Mouse (Mus musculus) CH12.LX (cell line): ENCODE results near the gene Fam168b. TPM values are rescaled to one million over a fixed set of nuclear protein-coding genes. Genes with fewer than 3 reads are reported as not detected.

Experiments used
- DNase-seq: peaks from one replicate; pipeline ENCODE4 v3.0.0-alpha.2; 2013; ENCODE audit errors: extremely low read depth
- H3K27ac ChIP-seq: 2 replicates; pipeline ENCODE4 v1.5.1; 2012; ENCODE audit warnings: low read depth, mild to moderate bottlenecking, control low read depth, moderate library complexity; ENCODE audit not compliant: insufficient read depth
- H3K27me3 ChIP-seq: replicated peaks from 2 replicates; pipeline ENCODE3; 2012; ENCODE audit warnings: inconsistent platforms
- H3K36me3 ChIP-seq, 2 experiments: replicated peaks in 1 of 2; 2 replicates each; pipeline versions ENCODE3 to v1.6.1; 2012; ENCODE audit warnings: inconsistent platforms in 1 of 2, low read length in 1 of 2, mild to moderate bottlenecking in 1 of 2, mixed read lengths in 1 of 2, moderate library complexity in 1 of 2; ENCODE audit not compliant: control insufficient read depth in 1 of 2, insufficient read depth in 1 of 2
- H3K4me1 ChIP-seq, 2 experiments: 2 replicates each; pipeline ENCODE4 v1.6.1; 2012; ENCODE audit warnings: inconsistent platforms in 1 of 2, moderate library complexity in 1 of 2; ENCODE audit not compliant: insufficient read depth in 2 of 2, control insufficient read depth in 1 of 2
- H3K4me2 ChIP-seq: 2 replicates; pipeline ENCODE4 v1.6.1; 2012; ENCODE audit warnings: low read depth, mild to moderate bottlenecking, control low read depth; ENCODE audit not compliant: poor library complexity, insufficient read depth, severe bottlenecking
- H3K4me3 ChIP-seq, 3 experiments: fragments of 150-350 bp in 1 of 3; sonication (generic) in 1 of 3; replicated peaks in 1 of 3; 2 replicates each; pipeline versions ENCODE3 to v1.5.1; 2011 to 2012; ENCODE audit warnings: low read depth in 2 of 3, low read length in 2 of 3, mild to moderate bottlenecking in 2 of 3, moderate library complexity in 2 of 3, control low read depth in 1 of 3, improper control_type of control experiment in 1 of 3, inconsistent platforms in 1 of 3, mixed read lengths in 1 of 3; ENCODE audit not compliant: poor library complexity in 1 of 3
- H3K79me2 ChIP-seq: replicated peaks from 2 replicates; pipeline ENCODE4 v1.6.1; 2012; ENCODE audit warnings: mild to moderate bottlenecking, moderate library complexity; ENCODE audit not compliant: control insufficient read depth, poor library complexity, insufficient read depth, severe bottlenecking; ENCODE audit errors: extremely low read depth
- H3K9ac ChIP-seq: 2 replicates; pipeline ENCODE4 v1.6.1; 2012; ENCODE audit warnings: low read depth, mild to moderate bottlenecking, control low read depth, moderate library complexity; ENCODE audit not compliant: insufficient read depth
- H3K9me3 ChIP-seq: replicated peaks from 2 replicates; pipeline ENCODE3; 2012; ENCODE audit warnings: low read length, inconsistent platforms, mixed read lengths
- BHLHE40 ChIP-seq: IDR thresholded peaks from 2 replicates; pipeline ENCODE4 v1.6.1; 2011; ENCODE audit warnings: mild to moderate bottlenecking, low read depth, low read length, improper control_type of control experiment
- CHD1 ChIP-seq: IDR thresholded peaks from 2 replicates; pipeline ENCODE4 v1.6.1; 2012; ENCODE audit warnings: low read depth, low read length, improper control_type of control experiment, inconsistent platforms
- CHD2 ChIP-seq: IDR thresholded peaks from 2 replicates; pipeline ENCODE4 v1.6.1; 2011; ENCODE audit warnings: low read length, improper control_type of control experiment
- CTCF ChIP-seq, 2 experiments: IDR thresholded peaks in 1 of 2; conservative IDR thresholded peaks in 1 of 2; 2 replicates each; pipeline ENCODE4 v1.5.1; 2011 to 2012; ENCODE audit warnings: low read depth in 2 of 2, low read length in 2 of 2, improper control_type of control experiment in 1 of 2, inconsistent platforms in 1 of 2, mild to moderate bottlenecking in 1 of 2, moderate library complexity in 1 of 2
- ELF1 ChIP-seq: IDR thresholded peaks from 2 replicates; pipeline ENCODE4 v1.6.1; 2014; ENCODE audit warnings: low read depth, mild to moderate bottlenecking, inconsistent platforms, low read length, improper control_type of control experiment
- EP300 ChIP-seq: IDR thresholded peaks from 2 replicates; pipeline ENCODE4 v1.6.1; 2011; ENCODE audit warnings: low read length, improper control_type of control experiment
- ETS1 ChIP-seq: conservative IDR thresholded peaks from 2 replicates; pipeline ENCODE4 v1.6.1; 2012; ENCODE audit warnings: low read depth, mild to moderate bottlenecking, inconsistent platforms, low read length, improper control_type of control experiment, moderate library complexity
- GABPA ChIP-seq: IDR thresholded peaks from 2 replicates; pipeline ENCODE4 v1.6.1; 2012; ENCODE audit warnings: low read depth, low read length, improper control_type of control experiment, inconsistent platforms; ENCODE audit not compliant: insufficient replicate concordance
- IRF4 ChIP-seq: IDR thresholded peaks from 2 replicates; pipeline ENCODE4 v1.6.1; 2014; ENCODE audit warnings: low read depth, mild to moderate bottlenecking, inconsistent platforms, low read length, improper control_type of control experiment
- JUN ChIP-seq: IDR thresholded peaks from 2 replicates; pipeline ENCODE4 v1.6.1; 2011; ENCODE audit warnings: low read depth, mild to moderate bottlenecking, low read length, improper control_type of control experiment, moderate library complexity; ENCODE audit not compliant: insufficient read depth
- JUND ChIP-seq: conservative IDR thresholded peaks from 2 replicates; pipeline ENCODE4 v1.6.1; 2011; ENCODE audit warnings: low read depth, low read length, improper control_type of control experiment
- MAFK ChIP-seq: IDR thresholded peaks from 2 replicates; pipeline ENCODE4 v1.6.1; 2011; ENCODE audit warnings: low read length, improper control_type of control experiment; ENCODE audit not compliant: insufficient replicate concordance
- MAX ChIP-seq: IDR thresholded peaks from 2 replicates; pipeline ENCODE4 v1.6.1; 2011; ENCODE audit warnings: low read length, improper control_type of control experiment
- MXI1 ChIP-seq: IDR thresholded peaks from 2 replicates; pipeline ENCODE4 v1.6.1; 2011; ENCODE audit warnings: mild to moderate bottlenecking, low read depth, low read length, improper control_type of control experiment
- MYC ChIP-seq: IDR thresholded peaks from 2 replicates; pipeline ENCODE4 v1.6.1; 2011; ENCODE audit warnings: low read depth, mild to moderate bottlenecking, improper control_type of control experiment, low read length
- NELFE ChIP-seq: IDR thresholded peaks from 2 replicates; pipeline ENCODE4 v1.6.1; 2011; ENCODE audit warnings: low read depth, low read length, improper control_type of control experiment
- NRF1 ChIP-seq: IDR thresholded peaks from 2 replicates; pipeline ENCODE4 v1.6.1; 2014; ENCODE audit warnings: low read depth, mild to moderate bottlenecking, inconsistent platforms, low read length, improper control_type of control experiment, moderate library complexity
- PAX5 ChIP-seq: IDR thresholded peaks from 2 replicates; pipeline ENCODE4 v1.6.1; 2012; ENCODE audit warnings: low read length, inconsistent platforms, mixed read lengths
- POLR2A ChIP-seq: IDR thresholded peaks from 2 replicates; pipeline ENCODE4 v1.6.1; 2011; ENCODE audit warnings: low read depth, mild to moderate bottlenecking, improper control_type of control experiment, low read length
- RAD21 ChIP-seq: IDR thresholded peaks from 2 replicates; pipeline ENCODE4 v1.6.1; 2011; ENCODE audit warnings: low read depth, mild to moderate bottlenecking, low read length, improper control_type of control experiment, moderate library complexity
- SIN3A ChIP-seq: IDR thresholded peaks from 2 replicates; pipeline ENCODE4 v1.6.1; 2012; ENCODE audit warnings: low read length, improper control_type of control experiment, inconsistent platforms
- SMC3 ChIP-seq: IDR thresholded peaks from 2 replicates; pipeline ENCODE4 v1.6.1; 2011; ENCODE audit warnings: low read depth, low read length, improper control_type of control experiment
- USF1 ChIP-seq: IDR thresholded peaks from 2 replicates; pipeline ENCODE4 v1.6.1; 2014; ENCODE audit warnings: low read depth, mild to moderate bottlenecking, inconsistent platforms, low read length, improper control_type of control experiment
- USF2 ChIP-seq: conservative IDR thresholded peaks from 2 replicates; pipeline ENCODE4 v1.6.1; 2011; ENCODE audit warnings: low read depth, low read length, improper control_type of control experiment
- dilution Hi-C: fragments of 300-500 bp; cut with MboI; formaldehyde crosslinking; loops from 2 replicates; pipeline ENCODE4 v1.14.3; 2020; ENCODE audit warnings: low sequenced_read_pairs; ENCODE audit not compliant: extremely low pct_unique_long_range_greater_than_20kb, extremely low pct_ligation_motif_present
- in situ Hi-C: fragments of 300-500 bp; cut with MboI; formaldehyde crosslinking; loops from 3 replicates; pipeline ENCODE4 v1.14.3; 2019; ENCODE audit warnings: low sequenced_read_pairs, low pct_ligation_motif_present, low pct_unique_long_range_greater_than_20kb, mixed read lengths
- polyA plus RNA-seq: library from polyadenylated mRNA; unstranded; fragments of >175 nt; gene quantifications from 2 replicates; pipeline ENCODE4 v1.2.1, GENCODE M21; 2012; ENCODE audit warnings: low read depth; ENCODE audit not compliant: insufficient read length
- total RNA-seq, 2 experiments: library from RNA; depleted of rRNA; stranded (reverse); fragments of 300-350 nt in 1 of 2; fragments of >200 nt in 1 of 2; gene quantifications; 2 replicates each; pipeline ENCODE4 v1.2.3; 2012 to 2014

Gene Fam168b
- total and polyA plus RNA-seq, 3 experiments = 50.5 to 67.5 (median 60.9) TPM

DNA sequence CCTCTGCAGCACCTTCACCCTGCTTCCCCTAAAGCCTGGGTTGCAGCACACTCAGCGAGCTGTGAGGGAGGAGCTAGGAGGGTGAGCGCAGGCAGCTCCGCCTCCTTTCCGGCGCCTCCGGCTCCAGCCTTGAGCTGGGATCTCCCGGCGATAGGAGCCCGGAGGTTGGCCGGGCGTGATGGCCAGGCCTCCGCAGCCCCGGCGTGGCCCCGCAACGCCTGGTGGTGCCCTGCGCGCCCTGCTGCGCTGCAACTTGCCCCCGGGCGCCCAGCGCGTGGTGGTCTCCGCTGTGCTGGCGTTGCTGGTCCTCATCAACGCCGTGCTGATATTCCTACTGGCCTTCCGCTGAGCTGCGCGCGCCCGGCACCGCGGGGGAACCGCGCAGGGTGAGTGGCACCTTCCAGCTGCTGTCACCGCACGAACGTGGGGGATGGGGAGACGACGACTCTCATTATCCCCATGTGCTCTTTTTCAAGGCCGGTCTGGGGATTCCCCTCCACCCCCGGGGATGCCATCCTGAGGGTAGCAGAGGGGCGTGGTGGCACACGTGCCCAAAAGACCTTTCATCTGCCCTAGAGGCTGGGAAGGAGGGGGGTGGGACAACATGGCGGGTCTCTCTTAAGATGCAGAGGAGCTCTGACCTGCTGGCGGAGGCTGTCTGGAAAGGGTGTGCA, 41.1 kb downstream of the Fam168b start:
- H3K4me3 ChIP-seq = peak overlapping the region; percentile 70 to 84 (median 82)
- in situ Hi-C loops (loop anchor here (10.0 kb wide), 1 partner anchor 63 kb away; no protein-coding TSS in a partner anchor), dilution Hi-C loops (no loop called here)
- no peaks in the 10 kb centered on the region for H3K27me3 ChIP-seq
- peak overlapping the region; percentile 69 for H3K4me2 ChIP-seq
- H3K79me2 ChIP-seq = no peaks in the 10 kb centered on the region
- peaks cover 6 to 39% of the 10 kb centered on the region in 2 experiments for H3K36me3 ChIP-seq
- DNase-seq = peak; percentile 73
- H3K4me1 ChIP-seq = peaks cover 7 to 44% of the 10 kb centered on the region in 2 experiments
- TF ChIP-seq USF1 = peak; percentile 18
- peak; percentile 44; the same call in 1 of the 2 replicates for TF ChIP-seq NRF1
- peak; percentile 51 for TF ChIP-seq ETS1
- TF ChIP-seq BHLHE40 = peak; percentile 93
- TF ChIP-seq MXI1 = peak; percentile 97
- TF ChIP-seq ELF1 = no peak
- TF ChIP-seq JUND = no peak
- TF ChIP-seq JUN = no peak
- peak; percentile 71 for TF ChIP-seq MAX
- peak; percentile 50; the same call in 1 of the 2 replicates for TF ChIP-seq NELFE
- TF ChIP-seq SIN3A = peak; percentile 88
- TF ChIP-seq CHD1 = no peak
- TF ChIP-seq CHD2 = peak; percentile 63
- no peak for TF ChIP-seq PAX5
- no peak for TF ChIP-seq RAD21
- TF ChIP-seq MYC = peak; percentile 85
- TF ChIP-seq SMC3 = no peak
- TF ChIP-seq POLR2A = peak; percentile 64
- H3K27ac ChIP-seq = peak overlapping the region; percentile 5; the same call in 1 of the 2 replicates
- peak overlapping the region; percentile 37 for H3K9ac ChIP-seq
- H3K9me3 ChIP-seq = no peaks in the 10 kb centered on the region

DNA sequence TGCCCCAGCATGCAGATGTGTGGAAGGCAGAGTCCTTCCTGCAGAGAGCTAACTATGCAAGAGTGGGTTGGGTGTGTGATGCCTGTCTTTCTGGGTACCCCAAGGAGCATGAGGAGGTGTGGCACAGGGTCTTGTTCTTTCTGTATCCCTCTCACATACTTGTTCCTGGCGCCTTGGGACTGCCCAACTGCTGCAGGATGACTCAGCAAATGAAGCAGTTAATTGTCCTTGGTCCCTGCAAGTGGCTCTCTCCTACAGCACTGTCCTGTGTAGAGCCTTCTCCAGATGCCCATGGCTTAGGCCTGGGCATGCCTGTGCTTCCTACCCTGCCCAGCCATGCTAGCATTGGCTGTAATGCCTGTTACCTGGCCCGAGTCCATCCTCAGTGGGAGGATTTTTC, 43.7 kb downstream of the Fam168b start:
- H3K4me1 ChIP-seq = peaks cover 7 to 44% of the 10 kb centered on the region in 2 experiments
- dilution Hi-C loops = no loop called here
- TF ChIP-seq NRF1 (no peak), GABPA (no peak), SMC3 (no peak), USF1 (no peak), ETS1 (no peak), USF2 (no peak), EP300 (no peak), IRF4 (no peak), ELF1 (no peak), CTCF (conservative IDR thresholded peaks at IDR 0.05 in 1 of 2, IDR thresholded peaks at IDR 0.05 in 1 of 2; ENCODE audit: low read depth in 2 of 2, low read length in 2 of 2) (no peak), MAFK (no peak)
- TF ChIP-seq, all 38 proteins: peak for 0
- Histone ChIP-seq H3K36me3 (peaks cover 0 to 13% of the 10 kb centered on the region in 2 experiments), H3K79me2 (no peaks in the 10 kb centered on the region), H3K27ac (no peak overlapping the region), H3K4me2 (no peak overlapping the region), H3K27me3 (no peaks in the 10 kb centered on the region), H3K9ac (no peak overlapping the region), H3K4me3 (no peak overlapping the region), H3K9me3 (no peaks in the 10 kb centered on the region)
- no peak for DNase-seq
- in situ Hi-C loops = no loop called here
